Mouse (Mus musculus) cerebellum, adult (tissue): ENCODE results near the gene Exoc5.

Source experiments
- ATAC-seq: cut with Nextera tagmentation; 2 replicates; pipeline ENCODE4 v1.9.2; 2017; ENCODE audit warnings: mild to moderate bottlenecking, moderate library complexity, mixed read lengths; ENCODE audit not compliant: insufficient number of reproducible peaks, low FRiP score, low TSS enrichment

Exoc5 gene

GRCm38 (mm10) chr14:49008399-49009189 lies 57.9 kb downstream of the Exoc5 start:
- ATAC-seq: no peak

- ATAC-seq: no peak
Measured at GRCm38 (mm10) chr14:49007979-49008378, 58.5 kb downstream of the Exoc5 start.

GRCm38 (mm10) chr14:49001655-49002054 lies 64.8 kb downstream of the Exoc5 start:
- ATAC-seq: no peak

- ATAC-seq: no peak
Measured at GRCm38 (mm10) chr14:48998795-48999194, 67.7 kb downstream of the Exoc5 start.

- ATAC-seq: no peak
Measured at GRCm38 (mm10) chr14:48993861-48994260, 72.6 kb downstream of the Exoc5 start.

GRCm38 (mm10) chr14:48992070-48992580 lies 74.3 kb downstream of the Exoc5 start:
- no peak for ATAC-seq

GRCm38 (mm10) chr14:48991144-48991522 lies 75.3 kb downstream of the Exoc5 start:
- ATAC-seq: no peak

GRCm38 (mm10) chr14:48990471-48991143 lies 75.8 kb downstream of the Exoc5 start:
- peak; percentile 83 for ATAC-seq

- no peak for ATAC-seq
Measured at GRCm38 (mm10) chr14:48989831-48990230, 76.6 kb downstream of the Exoc5 start.

- ATAC-seq: no peak
Measured at GRCm38 (mm10) chr14:48986231-48986630, 80.2 kb downstream of the Exoc5 start.

- peak; percentile 81; the same call in 1 of the 2 replicates for ATAC-seq
Measured at GRCm38 (mm10) chr14:48985673-48986072, 80.8 kb downstream of the Exoc5 start.

- no peak for ATAC-seq
Measured at GRCm38 (mm10) chr14:48978971-48979388, 87.5 kb downstream of the Exoc5 start.

GRCm38 (mm10) chr14:48971546-48971945 lies 94.9 kb downstream of the Exoc5 start:
- no peak for ATAC-seq

GRCm38 (mm10) chr14:48968670-48969069 lies 97.8 kb downstream of the Exoc5 start:
- ATAC-seq: no peak
